Mouse (Mus musculus) cerebellum, postnatal 36 days (tissue): ENCODE measurements around the gene Arhgef15.
"Not testable (repeated sequence)": the region's sequence is repeated elsewhere in the genome, so short reads cannot be mapped to it uniquely, and the experiment has no call there.

Experiments
- DNase-seq, 2 experiments: peaks; one replicate each; pipeline ENCODE4 v3.0.0; 2021 to 2022; ENCODE audit warnings: mixed read lengths in 2 of 2

Arhgef15 gene

GRCm38 (mm10) chr11:68957308-68957707 is at the start of gene Arhgef15:
Gene Arhgef15 (minus strand): TSS chr11:68957480.
- no peak for DNase-seq

GRCm38 (mm10) chr11:69006575-69006974 is 49.3 kb upstream of the Arhgef15 start:
- DNase-seq: not testable (repeated sequence)

- DNase-seq: no peak
Observed at GRCm38 (mm10) chr11:69005193-69005592, 47.9 kb upstream of the Arhgef15 start.

GRCm38 (mm10) chr11:69003592-69003991 is 46.3 kb upstream of the Arhgef15 start:
- no peak for DNase-seq

GRCm38 (mm10) chr11:69002782-69003181 is 45.5 kb upstream of the Arhgef15 start:
- DNase-seq: not testable (repeated sequence)

- no peak for DNase-seq
Observed at GRCm38 (mm10) chr11:68997080-68997479, 39.8 kb upstream of the Arhgef15 start.

- DNase-seq: no peak
Observed at GRCm38 (mm10) chr11:68994377-68994776, 37.1 kb upstream of the Arhgef15 start.

- DNase-seq: peak; percentile 61 to 75
Observed at GRCm38 (mm10) chr11:68993122-68993521, 35.8 kb upstream of the Arhgef15 start.

GRCm38 (mm10) chr11:68988341-68988740 is 31.1 kb upstream of the Arhgef15 start:
- peak; percentile 72 to 82 for DNase-seq

- DNase-seq: no peak
Observed at GRCm38 (mm10) chr11:68987365-68987882, 30.1 kb upstream of the Arhgef15 start.

- peak; percentile 79 to 80 for DNase-seq
Observed at GRCm38 (mm10) chr11:68982639-68983369, 25.5 kb upstream of the Arhgef15 start.

GRCm38 (mm10) chr11:68980919-68981318 is 23.6 kb upstream of the Arhgef15 start:
- DNase-seq: no peak

GRCm38 (mm10) chr11:68979320-68979733 is 22.0 kb upstream of the Arhgef15 start:
- DNase-seq: no peak

GRCm38 (mm10) chr11:68975601-68976000 is 18.3 kb upstream of the Arhgef15 start:
- DNase-seq: no peak

GRCm38 (mm10) chr11:68975085-68975484 is 17.8 kb upstream of the Arhgef15 start, which contains the start of gene Rangrf:
Gene Rangrf (minus strand): TSS chr11:68975185.
- no peak for DNase-seq

- no peak for DNase-seq
Observed at GRCm38 (mm10) chr11:68974059-68974450, 16.8 kb upstream of the Arhgef15 start.

- DNase-seq: peak; percentile 81 to 85
Observed at GRCm38 (mm10) chr11:68973250-68974058, 16.2 kb upstream of the Arhgef15 start.

- DNase-seq: no peak
Observed at GRCm38 (mm10) chr11:68970232-68970631, 13.0 kb upstream of the Arhgef15 start.

- DNase-seq: no peak
Observed at GRCm38 (mm10) chr11:68968752-68969151, 11.5 kb upstream of the Arhgef15 start.

GRCm38 (mm10) chr11:68967337-68968282 is 10.3 kb upstream of the Arhgef15 start, which contains the start of gene Slc25a35:
Gene Slc25a35 (plus strand): TSS chr11:68968131.
- peak; percentile 91 to 93 for DNase-seq

- DNase-seq: no peak
Observed at GRCm38 (mm10) chr11:68966554-68966953, 9.3 kb upstream of the Arhgef15 start.

- peak; percentile 67 to 79 for DNase-seq
Observed at GRCm38 (mm10) chr11:68965845-68966244, 8.6 kb upstream of the Arhgef15 start.
